Mouse (Mus musculus): ENCODE measurements around the gene Nudt10. TPM values are rescaled to one million over a fixed set of nuclear protein-coding genes. Genes with fewer than 3 reads are reported as not detected.
"Not testable (repeated sequence)": the region's sequence is repeated elsewhere in the genome, so short reads cannot be mapped to it uniquely, and the experiment has no call there.

The Nudt10 gene
- polyA plus RNA-seq (2012; rRNA removed): 21.9 and 22.6 TPM in 2 replicates

DNA sequence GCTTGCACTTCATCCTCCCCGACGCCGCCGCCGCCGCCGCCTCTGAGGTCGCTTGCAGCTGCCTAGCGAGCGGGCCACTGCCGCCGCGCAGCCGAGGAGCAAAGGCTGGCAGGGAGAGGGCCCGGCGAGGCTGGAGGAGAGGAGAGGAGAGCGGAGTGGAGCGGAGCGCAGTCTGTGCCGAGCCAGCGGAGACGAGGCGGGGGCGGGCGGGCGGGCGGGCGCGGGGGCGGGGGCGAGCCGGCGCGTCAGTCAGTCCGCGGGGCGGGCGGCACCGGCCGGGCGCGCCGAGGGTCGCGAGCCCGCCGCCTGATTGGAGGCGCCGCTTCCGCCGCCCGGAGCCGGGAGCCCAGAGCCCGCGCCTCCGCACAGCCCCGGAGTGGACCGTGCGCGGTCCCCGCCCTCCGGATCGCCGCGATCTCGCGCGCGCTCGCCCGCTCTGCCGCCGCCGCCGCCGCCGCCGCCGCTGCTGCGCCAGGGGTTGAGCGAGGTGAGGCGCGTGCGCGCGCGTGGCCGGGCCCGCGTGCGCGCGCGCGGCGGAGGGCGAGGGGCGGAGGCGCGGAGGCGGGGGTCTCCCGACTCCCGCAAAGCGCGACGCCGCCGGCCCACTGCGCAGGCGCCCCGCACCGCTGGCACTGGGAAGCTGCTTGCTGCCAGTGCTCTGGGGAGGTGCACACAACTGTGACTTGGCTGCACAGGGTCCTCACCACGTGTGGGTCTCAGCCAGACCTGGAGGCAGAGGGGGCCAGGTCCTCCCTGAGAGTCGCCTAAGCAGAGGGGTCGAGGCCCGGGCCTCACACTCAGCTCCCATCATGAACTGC, at the start of gene Nudt10:
Gene Nudt10, minus strand, starts transcription at position 193 of the 818 bp plus-strand sequence.
- not testable (repeated sequence) for H3K27ac ChIP-seq (ENCODE audit: insufficient read depth, low read length); H3K4me1 ChIP-seq (ENCODE audit: control insufficient read depth, insufficient read depth, low read length)
- peak within 1 kb of the TSS; percentile 69 for H3K4me3 ChIP-seq (ENCODE audit: insufficient read depth, low read length)

DNA sequence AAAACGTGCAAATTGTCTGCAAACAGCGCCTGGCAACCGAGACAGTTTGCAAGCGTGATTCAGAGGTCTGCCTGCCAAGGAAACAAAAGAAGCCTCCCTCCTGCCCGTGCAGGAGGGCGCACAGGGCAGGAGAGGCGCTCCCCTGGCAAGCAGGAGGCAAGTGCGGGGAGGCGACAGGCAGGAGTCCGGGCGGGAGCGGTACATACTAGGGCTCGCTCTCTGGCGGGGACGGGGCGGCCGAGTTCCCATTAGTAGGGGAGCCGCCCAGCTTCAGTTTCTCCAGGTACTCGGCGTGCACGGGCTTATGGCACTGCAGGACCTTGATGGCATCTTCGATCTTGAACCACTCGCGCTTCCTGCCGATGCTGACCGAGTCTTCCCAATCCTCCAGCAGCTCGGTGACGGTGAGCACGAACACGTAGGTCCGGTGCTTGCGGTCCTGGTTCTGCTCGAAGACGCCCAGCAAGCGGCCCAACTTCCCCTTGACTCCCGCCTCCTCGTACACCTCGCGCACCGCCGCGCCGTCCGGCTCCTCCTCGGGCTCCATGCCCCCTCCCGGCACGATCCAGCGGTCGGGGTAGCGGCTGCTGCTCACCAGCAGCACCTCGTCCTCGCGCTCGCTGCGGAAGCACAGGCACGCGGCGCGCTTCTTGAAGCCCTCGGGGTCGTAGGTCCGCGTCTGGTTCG, 536 bp downstream of the Nudt10 start:
- not testable (repeated sequence) for H3K4me1 ChIP-seq (ENCODE audit: control insufficient read depth, insufficient read depth, low read length); H3K27ac ChIP-seq (ENCODE audit: insufficient read depth, low read length)
- peak overlapping the region; percentile 69 for H3K4me3 ChIP-seq (ENCODE audit: insufficient read depth, low read length)

DNA sequence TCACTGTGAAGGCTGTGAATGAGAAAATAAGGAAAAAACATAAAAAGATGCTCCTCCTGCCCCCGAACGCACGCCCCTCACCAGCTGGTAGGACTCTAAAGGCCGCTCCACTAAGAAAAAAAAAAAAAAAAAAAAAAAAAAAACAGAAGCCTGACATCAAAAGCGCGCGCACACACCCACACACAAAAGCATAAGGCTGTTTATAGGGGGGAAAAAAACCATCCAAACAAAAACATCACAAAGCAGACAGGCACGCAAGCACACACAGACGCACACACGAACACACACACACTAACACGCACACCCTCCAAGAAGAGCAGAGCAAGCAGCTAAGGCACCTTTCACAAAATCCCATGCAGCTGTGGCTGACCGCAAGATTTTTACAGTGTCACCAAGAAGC, 1.1 kb downstream of the Nudt10 start:
- H3K27ac ChIP-seq (ENCODE audit: insufficient read depth, low read length): no peak overlapping the region
- TF ChIP-seq POLR2A (IDR thresholded peaks at IDR 0.05; ENCODE audit: extremely low read depth, insufficient read depth, low read length) (no peak), CTCF (IDR thresholded peaks at IDR 0.05; ENCODE audit: extremely low read depth, insufficient read depth, low read length) (no peak)

More for the DNA sequence above, 1.1 kb downstream of the Nudt10 start:
- H3K4me1 ChIP-seq (ENCODE audit: control insufficient read depth, insufficient read depth, low read length): no peaks in the 10 kb centered on the region
- H3K4me3 ChIP-seq (ENCODE audit: insufficient read depth, low read length): peak overlapping the region; percentile 69

Other genes with a start within 250 kb of the Nudt10 start
- gene Nudt11, start 125.6 kb downstream of the Nudt10 start, polyA plus RNA-seq (2012; rRNA removed): 20.4 and 21.1 TPM in 2 replicates
- 0.66 and 0.71 TPM in 2 replicates for gene AU022751, start 89.6 kb downstream of the Nudt10 start, polyA plus RNA-seq (2012; rRNA removed)
- 0.15 TPM in 2 replicates for gene Bmp15, start 147.7 kb upstream of the Nudt10 start, polyA plus RNA-seq (2012; rRNA removed)
- 2.4 and 2.5 TPM in 2 replicates for gene Shroom4, start 226.8 kb upstream of the Nudt10 start, polyA plus RNA-seq (2012; rRNA removed)

Data from cortical plate, adult 2 months (tissue).